Mouse (Mus musculus) limb, embryonic 11.5 days (tissue): Measurements from ENCODE around the gene Olfr1420. TPM values are rescaled to one million over a fixed set of nuclear protein-coding genes. Genes with fewer than 3 reads are reported as not detected.
"Not testable (repeated sequence)": the region's sequence is repeated elsewhere in the genome, so short reads cannot be mapped to it uniquely, and the experiment has no call there.

ENCODE experiments used
- ATAC-seq: fragments of 200-750 bp; cut with Nextera tagmentation; 2 replicates; pipeline ENCODE4 v1.8.0; 2017; ENCODE audit warnings: low read depth; ENCODE audit not compliant: insufficient number of reproducible peaks, low FRiP score, low TSS enrichment
- DNase-seq: peaks from one replicate; pipeline ENCODE4 v3.0.0-alpha.2; 2015; ENCODE audit warnings: low spot score
- H3K27ac ChIP-seq: fragments of 300-500 bp; sonication (generic); replicated peaks from 2 replicates; pipeline ENCODE4 v1.5.1; 2014; ENCODE audit warnings: low read depth, mild to moderate bottlenecking, low read length
- H3K27me3 ChIP-seq: fragments of 300-500 bp; sonication (generic); 2 replicates; pipeline ENCODE4 v1.6.1; 2014; ENCODE audit warnings: mild to moderate bottlenecking, low read length, mixed read lengths; ENCODE audit not compliant: control insufficient read depth, insufficient read depth
- H3K36me3 ChIP-seq: fragments of 300-500 bp; sonication (generic); 2 replicates; pipeline ENCODE4 v1.6.1; 2014; ENCODE audit warnings: mild to moderate bottlenecking, low read length, moderate library complexity, mixed read lengths; ENCODE audit not compliant: control insufficient read depth, insufficient read depth
- H3K4me1 ChIP-seq: fragments of 300-500 bp; sonication (generic); 2 replicates; pipeline ENCODE4 v1.6.1; 2014; ENCODE audit warnings: low read length, mixed read lengths; ENCODE audit not compliant: control insufficient read depth, insufficient read depth
- H3K4me2 ChIP-seq: fragments of 300-500 bp; sonication (generic); 2 replicates; pipeline ENCODE4 v1.6.1; 2014; ENCODE audit warnings: low read depth, mild to moderate bottlenecking, moderate library complexity; ENCODE audit not compliant: severe bottlenecking
- H3K4me3 ChIP-seq: fragments of 300-500 bp; sonication (generic); 2 replicates; pipeline ENCODE4 v1.5.1; 2014; ENCODE audit warnings: low read depth, low read length
- H3K9ac ChIP-seq: fragments of 300-500 bp; sonication (generic); 2 replicates; pipeline ENCODE4 v1.6.1; 2014; ENCODE audit warnings: mild to moderate bottlenecking, low read length
- H3K9me3 ChIP-seq: fragments of 300-500 bp; sonication (generic); 2 replicates; pipeline ENCODE4 v1.6.1; 2016; ENCODE audit warnings: low read length; ENCODE audit not compliant: control insufficient read depth
- WGBS: fragments of 180-500 bp; shearing (Covaris S2); extraction: QIAGEN DNeasy Blood & Tissue Kit; methylation state at CpG from one replicate; pipeline ENCODE4 v1.1.7; 2014; 5-methylcytosine and 5-hydroxymethylcytosine counted together
- microRNA-seq: library from miRNA; unstranded; fragments of <30 nt; microRNA quantifications from one replicate; pipeline ENCODE4, GENCODE M21; 2016
- polyA plus RNA-seq: library from polyadenylated mRNA; unstranded; fragments of >200 nt; fragmentation: Nextera tagmentation; extraction: Ambion mirVana; gene quantifications from 2 replicates; pipeline ENCODE4 v1.2.1, GENCODE M21; 2014

Gene Olfr1420
- polyA plus RNA-seq, 1 experiment from 2014 or later = not detected

GRCm38 (mm10) chr19:11926380-11926779 lies 40.0 kb downstream of the Olfr1420 start:
- whole genome bisulfite sequencing = 90% methylated on average over 2 of the region's 2 CpGs
- H3K4me1 ChIP-seq = no peaks in the 10 kb centered on the region
- ATAC-seq (no peak), DNase-seq (no peak)
- H3K27ac ChIP-seq = no peak overlapping the region
- H3K27me3 ChIP-seq = no peaks in the 10 kb centered on the region
- no peaks in the 10 kb centered on the region for H3K9me3 ChIP-seq
- no peak overlapping the region for H3K4me2 ChIP-seq
- H3K9ac ChIP-seq = no peak overlapping the region
- H3K4me3 ChIP-seq = no peak overlapping the region
- H3K36me3 ChIP-seq = peaks cover 19% of the 10 kb centered on the region

- H3K4me1 ChIP-seq = no peaks in the 10 kb centered on the region
- H3K9ac ChIP-seq = no peak overlapping the region
- no peak for ATAC-seq
- 93% methylated on average over 4 of the region's 4 CpGs for WGBS
- H3K4me3 ChIP-seq = no peak overlapping the region
- no peaks in the 10 kb centered on the region for H3K9me3 ChIP-seq
- H3K36me3 ChIP-seq = peaks cover 25% of the 10 kb centered on the region
- no peaks in the 10 kb centered on the region for H3K27me3 ChIP-seq
- DNase-seq = no peak
- no peak overlapping the region for H3K4me2 ChIP-seq
- H3K27ac ChIP-seq = no peak overlapping the region
Observed at GRCm38 (mm10) chr19:11928025-11928748, 41.8 kb downstream of the Olfr1420 start.

DNA sequence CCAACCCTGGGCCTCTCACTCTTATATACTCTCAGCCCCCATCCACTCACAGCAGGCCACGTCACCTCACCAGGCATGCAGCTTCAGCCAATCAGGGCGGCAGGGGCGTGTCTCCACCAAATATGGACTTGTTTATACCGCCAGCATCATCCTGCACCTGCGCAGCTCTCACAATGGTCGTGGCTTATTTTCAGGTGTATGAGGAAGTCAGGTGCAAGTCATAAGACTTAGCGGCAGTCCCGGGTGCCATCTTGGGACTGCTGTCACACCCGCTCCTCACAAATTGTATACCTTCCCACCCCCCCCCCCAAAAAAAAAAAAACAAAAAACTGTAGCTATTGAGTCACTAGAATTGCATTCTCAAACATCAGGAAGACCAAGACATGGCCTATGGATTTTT lies 60.1 kb downstream of the Olfr1420 start:
- not testable (repeated sequence) for H3K4me3 ChIP-seq, H3K9me3 ChIP-seq, DNase-seq, ATAC-seq, H3K36me3 ChIP-seq, H3K27me3 ChIP-seq, H3K4me1 ChIP-seq, H3K9ac ChIP-seq, H3K27ac ChIP-seq, H3K4me2 ChIP-seq
- WGBS = 88% methylated on average over 9 of the region's 9 CpGs

Small RNA genes within 50 kb of the gene (microRNA-seq; reads per million reads assigned to microRNA genes)
- gene Mir6994 = 6.7 reads per million, percentile 15 among the genes with 10 or more reads in this experiment

Other genes with a start within 250 kb of the Olfr1420 start
- gene Ms4a3, start 245.7 kb upstream of the Olfr1420 start, polyA plus RNA-seq = 0.40 TPM in 1 of 2 replicates, not detected in the other
- gene Oosp2, start 226.0 kb upstream of the Olfr1420 start, polyA plus RNA-seq = not detected in 2 replicates
- gene Oosp1, start 195.4 kb upstream of the Olfr1420 start, polyA plus RNA-seq = not detected in 2 replicates
- not detected in 2 replicates for gene Oosp3, start 189.5 kb upstream of the Olfr1420 start, polyA plus RNA-seq
- gene Gif, start 139.0 kb upstream of the Olfr1420 start, polyA plus RNA-seq = not detected in 2 replicates
- 54.5 and 55.1 TPM in 2 replicates for gene Mrpl16, start 116.2 kb upstream of the Olfr1420 start, polyA plus RNA-seq
- gene Stx3, start 67.2 kb upstream of the Olfr1420 start, polyA plus RNA-seq = 6.8 and 8.4 TPM in 2 replicates
- not detected in 2 replicates for gene Olfr1417, start 47.3 kb upstream of the Olfr1420 start, polyA plus RNA-seq
- not detected in 2 replicates for gene Olfr1418, start 25.5 kb upstream of the Olfr1420 start, polyA plus RNA-seq
- gene Olfr1419, start 11.5 kb upstream of the Olfr1420 start, polyA plus RNA-seq = not detected in 2 replicates
- gene Patl1, start 25.8 kb downstream of the Olfr1420 start, polyA plus RNA-seq = 25.0 and 25.6 TPM in 2 replicates
- 6.1 and 7.2 TPM in 2 replicates for gene Osbp, start 79.4 kb downstream of the Olfr1420 start, polyA plus RNA-seq
- gene Olfr1423, start 154.8 kb downstream of the Olfr1420 start, polyA plus RNA-seq = not detected in 2 replicates
- not detected in 2 replicates for gene Olfr1424, start 176.1 kb downstream of the Olfr1420 start, polyA plus RNA-seq
- not detected in 2 replicates for gene Olfr1425, start 191.2 kb downstream of the Olfr1420 start, polyA plus RNA-seq
- not detected in 2 replicates for gene Olfr1426, start 205.4 kb downstream of the Olfr1420 start, polyA plus RNA-seq
- gene Olfr1427, start 216.8 kb downstream of the Olfr1420 start, polyA plus RNA-seq = not detected in 2 replicates
- not detected in 2 replicates for gene Olfr1428, start 229.3 kb downstream of the Olfr1420 start, polyA plus RNA-seq
- not detected in 2 replicates for gene Olfr76, start 236.6 kb downstream of the Olfr1420 start, polyA plus RNA-seq